Mouse (Mus musculus): ENCODE data around the gene Cfap97d1.

Gene Cfap97d1

DNA sequence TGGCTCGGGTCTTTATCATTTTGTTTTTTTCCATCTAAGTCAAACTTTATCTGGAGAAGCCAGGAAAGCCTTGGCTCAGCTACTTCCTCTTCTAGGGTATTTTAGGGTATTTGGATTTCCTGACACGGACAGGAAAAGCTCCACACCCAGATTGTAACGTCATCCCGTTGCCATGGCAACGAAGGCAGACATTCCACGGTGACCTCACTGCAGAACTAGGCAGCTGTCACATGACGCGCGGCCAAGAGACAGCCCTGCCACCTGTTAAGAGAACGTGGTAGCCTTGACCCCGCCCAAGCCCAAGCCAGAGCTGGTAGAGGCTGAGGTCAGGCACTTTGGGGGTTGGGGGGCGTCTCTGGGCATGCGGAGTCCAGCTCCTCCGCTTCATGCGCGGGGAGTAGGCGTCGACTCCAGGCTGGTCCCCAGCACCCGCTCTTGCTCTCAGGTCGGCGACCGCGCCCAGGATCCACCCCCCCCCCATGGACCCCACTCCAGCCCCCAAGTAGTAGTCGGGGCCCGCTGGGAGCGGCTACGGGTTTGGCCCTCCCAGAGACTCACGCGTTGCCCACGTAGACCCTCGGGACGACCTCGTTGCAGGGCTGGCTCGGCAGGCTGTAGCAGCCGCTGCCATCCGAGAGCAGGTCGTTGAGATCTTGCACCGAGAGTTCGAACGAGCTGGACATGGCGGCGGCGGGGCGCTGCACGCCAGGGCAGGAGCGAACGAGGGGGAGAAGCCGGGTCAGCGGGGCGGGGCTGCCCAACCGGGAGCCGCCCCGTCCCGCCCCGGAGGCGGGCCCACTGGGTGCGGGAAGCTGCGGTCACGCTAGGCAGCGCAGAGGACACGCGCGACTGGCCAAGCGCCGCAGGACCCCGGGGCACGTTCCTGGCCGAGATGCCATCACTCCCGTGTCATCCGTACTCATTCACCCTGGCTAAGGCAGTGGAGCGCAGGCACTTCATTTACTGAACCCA, at the start of gene Cfap97d1:
Cfap97d1 (plus strand) TSS at position 226 of the 972 bp plus-strand sequence.
- DNase-seq (ENCODE audit: low spot score): peak; percentile 95

DNA sequence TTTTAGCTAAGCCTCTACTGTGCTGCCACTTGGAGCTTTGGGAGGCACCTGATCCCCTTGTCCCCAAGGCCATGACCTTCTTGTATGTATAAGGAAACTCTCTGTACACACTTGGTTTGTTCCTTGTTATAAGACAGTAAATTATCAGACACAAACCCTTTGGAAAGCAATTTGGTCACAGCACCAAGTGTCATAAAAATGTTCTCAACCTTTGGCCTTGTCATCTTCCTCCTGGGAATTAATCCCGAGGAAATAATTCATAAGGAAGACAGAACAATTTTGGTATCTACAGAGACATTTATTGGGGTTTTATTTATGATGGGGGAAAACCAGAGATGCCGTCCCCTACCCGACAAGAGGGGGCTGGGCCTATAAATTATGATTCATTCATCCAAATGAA, 48.3 kb upstream of the Cfap97d1 start:
- DNase-seq (ENCODE audit: low spot score): no peak

GRCm38 (mm10) chr11:101936421-101936820, 47.7 kb upstream of the Cfap97d1 start:
- DNase-seq (ENCODE audit: low spot score): peak; percentile 69

DNA sequence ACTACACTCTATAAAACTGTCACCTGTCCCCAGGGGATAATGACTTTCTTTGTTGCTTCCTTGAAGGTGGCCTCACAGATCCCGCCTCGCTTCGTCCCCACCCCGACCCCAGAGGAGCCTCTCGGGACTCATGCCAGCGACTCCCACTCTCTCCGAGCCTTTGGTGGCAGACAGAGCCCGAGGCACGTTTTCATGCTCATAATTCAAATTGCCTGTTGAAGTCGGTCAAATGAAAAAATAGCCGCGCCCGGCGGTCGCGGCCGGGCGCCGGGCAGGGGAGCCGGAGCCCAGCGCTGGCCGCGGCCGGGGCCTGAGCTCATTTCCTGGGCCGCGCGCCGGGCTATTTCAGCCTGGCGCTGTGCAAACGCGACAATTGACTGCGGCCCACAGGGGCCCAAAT, 47.0 kb upstream of the Cfap97d1 start:
- peak; percentile 63 for DNase-seq (ENCODE audit: low spot score)

GRCm38 (mm10) chr11:101943055-101943454, 41.0 kb upstream of the Cfap97d1 start:
- DNase-seq (ENCODE audit: low spot score): no peak

DNA sequence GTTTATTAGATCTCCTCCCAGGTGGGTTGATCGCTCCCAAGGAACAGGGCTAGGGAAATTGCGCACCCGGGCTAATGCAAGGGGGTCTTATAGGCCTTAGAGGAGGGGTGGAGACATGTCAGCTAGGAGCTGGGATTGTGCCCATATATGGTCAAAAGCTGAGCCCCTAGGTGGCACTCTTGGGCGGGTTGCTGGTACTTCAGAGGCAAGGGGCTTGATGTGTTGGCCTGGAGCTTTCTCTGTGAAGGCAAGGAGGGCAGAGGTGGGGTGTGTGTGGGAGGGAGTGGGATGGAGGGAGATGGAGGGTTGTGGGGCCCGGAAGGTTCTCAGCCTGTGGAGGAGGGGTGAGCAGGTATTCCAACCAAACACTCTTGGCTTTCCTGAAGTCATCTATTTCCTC, 37.6 kb upstream of the Cfap97d1 start:
- no peak for DNase-seq (ENCODE audit: low spot score)

- no peak for DNase-seq (ENCODE audit: low spot score)
Observed at GRCm38 (mm10) chr11:101950021-101950420, 34.1 kb upstream of the Cfap97d1 start.

DNA sequence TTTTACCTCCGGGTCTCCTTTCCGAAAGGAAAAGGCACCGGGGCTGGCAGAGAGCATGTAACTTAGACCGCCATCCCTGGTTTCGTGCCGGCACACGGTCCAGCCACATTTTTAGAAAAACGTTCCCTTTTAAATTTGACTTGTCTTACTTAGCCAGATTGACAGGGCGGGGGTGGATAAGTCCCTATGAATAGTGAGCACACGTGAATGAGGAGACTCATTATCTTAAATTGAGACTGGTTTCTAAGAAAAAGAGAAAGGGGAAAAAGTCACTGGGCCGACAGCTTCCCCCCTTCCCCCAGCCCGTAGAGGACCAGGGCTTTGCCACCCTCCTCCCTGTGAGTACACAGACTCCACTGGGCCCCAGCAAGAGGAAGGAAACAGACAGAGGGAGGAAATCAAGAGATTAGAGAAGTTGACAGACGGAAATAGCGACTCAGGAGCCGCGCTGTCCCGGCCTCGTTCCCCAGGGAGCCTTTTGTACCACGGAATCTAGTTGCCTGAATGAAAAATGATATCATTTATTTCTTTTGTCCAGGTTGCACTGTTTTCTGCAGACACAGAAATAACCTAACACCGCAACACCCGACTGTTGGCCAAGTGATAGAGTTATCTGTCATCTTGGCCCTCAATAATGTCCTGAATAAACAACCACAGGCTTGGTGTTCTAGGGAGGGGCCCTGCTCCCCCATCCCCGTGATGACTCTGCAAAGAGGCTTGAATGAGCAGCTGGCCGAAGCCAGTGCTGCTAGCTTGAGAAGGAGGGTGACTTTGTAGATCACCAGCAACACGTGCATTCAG, 31.3 kb upstream of the Cfap97d1 start:
- peak; percentile 22 for DNase-seq (ENCODE audit: low spot score)

DNA sequence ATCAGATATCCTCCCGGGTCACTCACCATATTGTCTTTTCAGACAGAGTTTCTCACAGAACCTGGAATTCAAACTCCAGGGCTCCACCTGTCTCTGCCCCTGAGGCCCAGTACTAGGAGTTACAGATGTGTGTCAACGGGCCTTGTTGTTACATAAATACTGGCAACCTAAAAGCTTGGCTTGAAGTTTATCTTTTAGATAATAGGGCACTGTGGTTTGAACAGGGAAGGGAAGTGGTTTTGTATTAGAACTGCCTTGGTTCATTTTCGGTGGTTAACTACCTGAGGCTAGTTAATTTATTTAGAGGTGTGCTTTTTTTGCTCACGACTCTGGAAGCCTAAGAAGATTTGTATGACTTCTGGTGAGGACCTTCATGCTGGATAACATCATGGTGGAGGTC, 30.6 kb upstream of the Cfap97d1 start:
- no peak for DNase-seq (ENCODE audit: low spot score)

- DNase-seq (ENCODE audit: low spot score): peak; percentile 46
Observed at GRCm38 (mm10) chr11:101957476-101957875, 26.6 kb upstream of the Cfap97d1 start.

- no peak for DNase-seq (ENCODE audit: low spot score)
Observed at GRCm38 (mm10) chr11:101963043-101963442, 21.0 kb upstream of the Cfap97d1 start.

- peak; percentile 66 for DNase-seq (ENCODE audit: low spot score)
Observed at GRCm38 (mm10) chr11:101963473-101964291, 20.4 kb upstream of the Cfap97d1 start.

DNA sequence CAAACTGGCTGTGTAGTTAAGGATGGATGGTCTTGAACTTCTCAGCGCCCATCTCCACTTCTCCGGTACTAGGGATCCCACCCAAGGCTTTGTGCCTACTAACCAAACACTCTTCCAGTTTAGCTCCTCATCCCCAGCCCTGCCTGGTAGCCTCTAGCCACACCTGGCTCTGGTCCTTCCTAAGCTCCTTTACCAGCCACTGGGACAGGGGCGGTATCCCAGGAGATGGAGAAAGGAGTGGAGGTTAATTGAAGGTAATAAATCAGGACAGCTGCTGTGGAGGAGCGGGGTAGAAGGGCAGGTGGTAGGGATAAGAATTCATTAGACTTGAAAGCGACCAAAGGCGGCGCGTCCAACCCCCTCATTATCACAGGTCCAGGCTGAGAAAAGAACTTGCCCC, 19.4 kb upstream of the Cfap97d1 start:
- DNase-seq (ENCODE audit: low spot score): peak; percentile 47

DNA sequence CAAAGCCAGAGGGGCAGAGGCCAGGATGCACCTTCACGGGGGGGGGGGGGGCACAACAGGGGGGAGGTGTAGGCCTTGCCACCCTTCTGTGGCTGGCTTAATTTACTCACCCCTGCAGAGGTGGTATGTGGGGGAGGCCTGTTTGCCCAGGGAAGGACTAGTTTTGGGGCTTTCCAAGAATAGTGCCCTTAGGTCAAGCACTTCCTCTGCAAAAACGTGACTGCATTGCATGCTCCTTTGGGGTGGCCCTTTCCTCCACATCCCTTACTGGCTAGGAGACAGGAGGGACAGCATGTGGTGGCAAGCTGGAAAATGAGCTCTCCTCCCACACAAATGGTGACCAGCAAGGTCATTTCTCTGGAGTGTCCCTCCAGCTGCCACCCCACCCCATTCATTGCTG, 18.5 kb upstream of the Cfap97d1 start:
- DNase-seq (ENCODE audit: low spot score): no peak

- DNase-seq (ENCODE audit: low spot score): no peak
Observed at GRCm38 (mm10) chr11:101966965-101967614, 17.0 kb upstream of the Cfap97d1 start, which contains the start of gene Sost. TSS of gene Sost (minus strand) at chr11:101967015.

DNA sequence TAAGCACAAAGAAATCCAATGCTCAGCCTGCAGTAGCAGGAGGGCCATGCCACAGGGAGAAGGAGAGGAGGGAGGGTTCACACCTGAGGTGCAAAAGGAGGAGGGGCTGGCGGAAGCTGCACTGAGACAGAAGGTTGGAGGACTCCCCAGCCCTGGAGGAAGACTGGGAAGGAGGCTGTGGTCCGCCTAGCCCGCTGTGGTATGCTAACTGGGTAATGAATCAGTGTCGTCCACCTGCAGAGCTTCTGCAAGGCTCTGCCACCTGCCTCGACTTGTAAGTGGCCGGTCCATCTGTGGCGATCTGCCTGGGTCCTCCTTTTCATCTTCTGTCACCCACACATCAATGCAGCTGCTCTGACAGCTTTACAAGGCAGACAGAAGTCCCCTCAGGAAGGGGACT, 15.8 kb upstream of the Cfap97d1 start:
- DNase-seq (ENCODE audit: low spot score): no peak

DNA sequence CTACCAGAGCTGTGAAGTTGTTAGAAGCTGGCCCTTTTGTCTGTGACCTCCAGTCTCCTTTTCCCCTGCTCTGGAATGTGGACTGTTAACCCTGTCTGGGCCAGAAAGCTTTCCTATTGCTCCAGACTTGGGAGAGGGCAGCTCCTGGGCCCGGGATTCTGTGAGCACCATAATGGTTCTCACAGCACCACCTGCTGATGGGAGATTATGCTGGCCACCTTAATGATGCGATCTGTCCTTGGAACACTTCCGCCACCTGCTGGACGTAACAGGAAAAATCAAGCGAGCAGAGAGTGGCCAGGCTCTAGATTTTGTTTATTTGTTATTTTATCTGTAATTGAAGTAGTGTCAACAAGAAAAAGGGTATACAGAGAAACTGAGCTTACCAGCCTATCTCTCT, 15.3 kb upstream of the Cfap97d1 start:
- peak; percentile 87 for DNase-seq (ENCODE audit: low spot score)

DNA sequence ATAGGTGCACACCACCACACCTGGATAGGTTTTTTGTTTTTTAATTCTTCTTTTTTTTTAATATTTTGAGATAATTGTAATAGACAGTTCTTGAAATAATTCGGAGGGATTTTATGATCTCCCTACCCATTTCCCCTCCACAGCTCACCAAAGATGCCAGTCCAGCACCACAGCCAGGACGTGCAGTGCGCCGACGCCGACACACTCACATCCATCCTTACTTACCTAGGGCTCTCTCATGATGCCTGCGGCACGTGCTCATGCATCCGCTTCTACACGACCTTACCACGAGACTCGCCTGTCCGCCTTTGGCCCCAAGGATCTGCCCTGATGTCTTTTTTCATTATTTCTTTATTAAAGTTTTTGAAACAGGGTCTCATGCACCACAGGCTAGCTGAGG, 14.2 kb upstream of the Cfap97d1 start:
- no peak for DNase-seq (ENCODE audit: low spot score)

DNA sequence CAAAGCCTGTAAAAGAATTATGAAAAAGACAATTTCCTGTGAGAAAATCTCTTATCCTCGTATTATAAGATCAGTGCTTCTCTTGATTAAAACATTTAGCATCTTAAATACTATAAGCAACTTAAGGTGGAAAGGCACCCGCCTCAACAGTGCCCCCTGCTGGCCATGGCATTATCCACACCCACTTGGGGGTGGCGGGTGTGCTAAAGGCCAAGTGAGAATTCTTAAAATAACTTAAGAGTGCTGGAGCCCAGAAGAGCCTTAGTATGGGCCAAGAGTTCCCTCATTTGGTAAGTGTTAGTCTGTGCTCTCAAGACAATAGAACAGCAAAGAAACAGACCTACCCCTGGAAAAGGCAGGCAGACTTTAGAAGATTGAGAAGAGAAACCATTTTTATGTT, 12.7 kb upstream of the Cfap97d1 start:
- peak; percentile 23 for DNase-seq (ENCODE audit: low spot score)

GRCm38 (mm10) chr11:101972097-101972496, 12.0 kb upstream of the Cfap97d1 start:
- DNase-seq (ENCODE audit: low spot score): no peak

DNA sequence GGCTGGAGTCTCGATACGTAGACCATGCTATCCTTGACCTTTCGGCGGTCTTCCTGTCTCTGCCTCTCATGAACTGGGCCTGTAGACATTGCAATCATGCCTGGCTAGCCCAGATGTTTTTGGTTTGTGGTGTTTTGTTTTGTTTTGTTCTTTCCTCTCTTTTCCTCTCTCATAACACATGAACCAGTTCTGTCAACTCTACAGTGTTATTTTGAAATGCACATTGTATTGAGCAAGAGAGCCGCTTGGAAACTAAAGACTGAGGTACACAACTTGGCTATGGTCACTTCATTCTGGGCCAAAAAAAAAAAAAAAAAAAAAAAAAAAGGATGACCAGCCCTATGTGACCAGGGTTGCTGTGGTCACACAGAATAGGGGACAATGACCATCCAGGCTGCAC, 11.4 kb upstream of the Cfap97d1 start:
- DNase-seq (ENCODE audit: low spot score): no peak
